Mouse (Mus musculus): ENCODE measurements around the gene Gm438.

GRCm38 (mm10) chr4:144765722-144766121 lies 20.7 kb downstream of the Gm438 start:
- no peak for TF ChIP-seq CTCF (IDR thresholded peaks at IDR 0.05; ENCODE audit: control insufficient read depth, insufficient read depth, low read length)
- no peak for TF ChIP-seq POLR2A (IDR thresholded peaks at IDR 0.05; ENCODE audit: borderline replicate concordance, control insufficient read depth, low read depth, low read length)

Data from bone marrow, adult 2 months (tissue).